Mouse (Mus musculus) embryo, embryonic 10 days (tissue): Measurements from ENCODE around the gene Rab31.
A peak's percentile ranks its signal among the peaks of the same experiment; 100 is the strongest.

ENCODE experiments used
- DNase-seq: peaks from one replicate; pipeline ENCODE4 v3.0.0-alpha.2; 2015; ENCODE audit warnings: low spot score

The Rab31 gene

DNA sequence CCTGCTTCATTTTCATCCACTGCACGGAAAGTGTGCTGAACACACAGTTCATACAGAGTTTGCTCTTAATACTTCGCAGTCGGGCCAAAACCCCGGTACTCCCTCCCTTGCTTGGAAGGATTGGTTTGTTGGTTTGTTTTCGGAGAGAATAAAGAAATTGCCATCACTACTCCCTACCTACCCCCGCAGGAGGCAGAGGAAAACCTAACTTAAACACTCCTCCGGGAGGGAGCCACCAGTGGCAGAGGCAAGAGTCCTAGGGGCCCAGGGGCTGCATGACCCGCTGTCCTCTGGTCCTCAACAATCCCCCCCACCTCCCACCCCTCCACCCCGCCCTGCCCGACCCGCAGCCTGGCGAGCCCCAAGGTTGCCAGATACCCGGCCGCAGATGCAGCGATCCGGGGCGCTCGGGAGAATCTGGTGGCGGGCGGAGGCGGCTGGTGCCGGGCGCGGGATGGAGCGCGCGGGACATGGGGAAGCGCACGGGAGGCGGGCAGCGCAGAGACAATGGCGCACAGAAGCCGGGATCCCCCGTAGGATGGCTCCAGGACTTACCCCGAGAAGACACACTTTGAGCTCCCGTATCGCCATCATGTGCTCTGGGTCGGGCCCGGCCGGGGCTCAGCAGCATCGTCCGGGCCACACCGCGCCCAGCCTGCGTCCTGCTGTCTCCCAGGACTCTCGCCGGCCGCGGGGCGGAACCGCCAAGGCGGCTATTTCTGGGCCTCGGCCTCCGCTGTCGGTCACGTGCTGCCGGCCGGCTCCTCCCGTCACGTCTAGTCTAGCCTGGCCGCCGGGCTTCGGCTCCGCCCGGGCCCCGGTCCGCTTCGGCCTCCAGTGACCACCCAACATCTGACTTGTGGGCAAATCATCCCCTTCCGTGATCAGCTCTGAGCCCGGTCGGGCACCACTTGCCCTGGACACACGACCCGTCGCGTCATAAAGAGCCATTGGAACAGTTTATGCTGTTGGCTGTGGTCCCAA is at the start of gene Rab31:
TSS of gene Rab31 (minus strand) at position 802 of the 984 bp plus-strand sequence.
- DNase-seq, result peak; percentile 77

DNA sequence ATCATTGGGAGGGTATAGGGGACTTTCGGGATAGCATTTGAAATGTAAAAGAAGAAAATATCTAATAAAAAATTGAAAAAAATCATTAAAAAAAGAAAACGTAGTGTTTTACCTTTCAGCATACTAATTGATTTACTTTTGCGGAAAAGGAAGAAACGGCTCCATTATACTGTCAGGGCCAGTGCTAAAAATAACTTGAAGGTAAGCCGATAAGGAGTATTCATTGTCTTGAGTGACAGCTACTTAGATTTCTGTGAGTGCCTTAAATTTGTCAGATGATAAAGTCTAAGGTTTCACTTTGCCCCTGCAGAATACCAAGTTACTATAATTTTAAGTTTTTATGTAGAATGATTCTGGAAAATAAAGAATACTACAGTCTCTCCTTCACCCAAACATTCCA is 47.6 kb upstream of the Rab31 start:
- no peak for DNase-seq

DNA sequence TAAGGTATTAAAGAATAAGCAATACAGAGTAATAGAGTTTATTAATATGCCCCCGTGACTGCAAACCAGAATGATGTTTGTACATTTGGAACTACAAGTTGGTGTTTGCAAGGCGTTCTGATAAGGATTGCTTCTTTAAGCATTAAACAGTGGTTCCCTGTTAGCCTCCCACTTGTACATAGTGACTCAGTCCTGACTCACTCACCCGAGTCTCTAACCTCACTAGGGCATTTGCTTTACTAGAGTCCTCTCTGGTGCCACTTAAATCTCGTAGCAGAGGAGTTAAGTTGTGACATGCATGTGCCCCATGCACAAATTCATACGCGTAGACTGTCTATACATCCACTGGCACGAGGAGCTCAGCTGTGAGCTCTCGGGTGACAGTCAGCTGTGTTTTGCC is 41.2 kb upstream of the Rab31 start:
- DNase-seq, result no peak

DNA sequence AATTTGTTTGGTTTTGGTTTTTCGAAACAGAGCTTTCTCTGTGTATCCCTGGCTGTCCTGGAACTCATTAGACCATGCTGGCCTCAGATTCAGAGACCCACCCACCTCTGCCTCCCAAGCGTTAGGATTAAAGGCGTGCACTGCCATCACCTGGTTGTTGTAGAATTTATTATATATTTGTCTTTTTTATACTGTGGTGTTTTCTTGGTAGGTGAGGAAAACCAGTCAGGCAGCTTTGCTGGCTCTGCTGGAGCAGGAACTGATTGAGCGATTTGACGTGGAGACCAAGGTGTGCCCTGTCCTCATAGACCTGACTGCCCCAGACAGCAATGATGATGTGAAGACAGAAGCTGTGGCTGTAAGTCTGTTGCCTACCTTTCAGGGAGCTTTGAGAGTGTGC is 38.5 kb upstream of the Rab31 start:
- no peak for DNase-seq

DNA sequence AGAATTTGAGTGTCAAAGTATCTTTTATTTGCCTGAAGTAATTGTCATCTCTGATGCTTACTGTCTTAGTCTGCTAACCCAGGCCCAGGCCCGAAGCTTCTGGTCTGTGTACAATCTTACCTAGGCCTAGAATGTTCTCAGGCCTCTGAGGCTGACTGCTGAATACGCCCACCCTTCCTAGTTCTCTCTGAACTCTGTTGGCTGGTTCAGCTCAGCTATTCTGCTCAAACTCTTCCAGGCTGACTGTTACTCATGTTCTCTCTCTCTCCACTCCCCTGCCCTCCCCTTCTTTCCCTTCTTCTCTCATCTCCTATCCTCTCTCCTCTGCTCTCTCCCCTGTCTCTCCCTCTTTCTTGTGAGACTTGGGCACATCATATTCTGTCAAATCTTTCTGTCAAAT is 33.9 kb upstream of the Rab31 start:
- DNase-seq, result no peak

DNA sequence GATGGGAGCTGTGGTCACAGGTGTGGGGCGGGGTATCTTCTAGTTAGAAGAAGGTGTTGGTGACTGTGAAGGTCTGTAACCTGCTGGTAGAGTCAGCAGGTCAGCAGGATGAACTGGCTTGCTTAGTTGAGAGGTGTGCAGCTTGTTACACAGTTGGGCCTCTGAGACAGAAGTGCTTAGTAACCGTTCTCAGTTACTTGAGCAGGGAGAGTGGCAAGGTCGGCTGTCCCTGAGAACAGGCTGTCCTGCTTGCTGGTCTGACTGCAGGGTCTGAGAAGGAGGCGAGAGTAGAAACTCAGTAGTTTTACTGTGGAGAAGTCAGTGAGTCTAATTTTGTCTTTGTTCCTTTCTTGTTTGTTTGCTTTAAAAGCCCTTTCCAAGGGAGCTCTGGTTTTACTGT is 33.4 kb upstream of the Rab31 start:
- DNase-seq, result no peak

DNA sequence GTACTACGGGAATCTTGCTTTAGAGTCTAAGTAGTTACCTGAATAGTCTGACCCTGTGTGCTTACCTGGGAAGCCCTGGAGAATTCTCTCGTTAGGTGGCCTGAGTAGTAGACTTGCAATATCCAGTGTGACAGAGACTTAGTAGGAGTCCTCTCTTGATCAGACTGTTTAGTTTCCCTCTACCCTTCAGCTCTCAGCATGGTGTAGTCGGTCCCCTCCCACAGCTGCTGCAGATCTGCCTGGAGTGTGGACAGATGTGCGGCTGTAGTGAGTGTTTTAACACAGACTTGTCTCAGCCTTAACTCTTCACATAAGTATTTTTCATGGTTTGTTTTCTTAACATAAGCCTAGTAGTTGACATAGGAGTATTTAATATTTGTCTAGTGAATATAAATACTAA is 29.5 kb upstream of the Rab31 start:
- no peak for DNase-seq

DNA sequence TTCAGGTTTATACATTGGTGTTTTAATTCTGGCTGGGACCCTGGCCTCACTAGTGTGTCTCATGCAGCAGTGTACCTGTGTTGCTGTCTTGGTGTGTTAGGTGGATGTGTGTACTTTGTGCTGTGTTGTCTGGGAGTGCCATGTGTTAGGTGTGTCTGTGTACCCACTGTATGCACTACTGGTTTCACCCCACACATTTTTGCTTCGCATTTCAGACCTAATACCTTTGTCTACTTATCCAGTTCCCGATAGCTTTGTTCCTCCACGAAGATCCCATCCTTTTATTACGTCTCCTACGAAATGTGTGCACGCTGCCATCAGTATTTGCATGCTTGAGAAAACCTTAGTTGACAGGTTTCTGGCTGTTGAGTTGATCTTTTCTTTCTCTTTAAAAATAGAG is 27.9 kb upstream of the Rab31 start:
- no peak for DNase-seq

DNA sequence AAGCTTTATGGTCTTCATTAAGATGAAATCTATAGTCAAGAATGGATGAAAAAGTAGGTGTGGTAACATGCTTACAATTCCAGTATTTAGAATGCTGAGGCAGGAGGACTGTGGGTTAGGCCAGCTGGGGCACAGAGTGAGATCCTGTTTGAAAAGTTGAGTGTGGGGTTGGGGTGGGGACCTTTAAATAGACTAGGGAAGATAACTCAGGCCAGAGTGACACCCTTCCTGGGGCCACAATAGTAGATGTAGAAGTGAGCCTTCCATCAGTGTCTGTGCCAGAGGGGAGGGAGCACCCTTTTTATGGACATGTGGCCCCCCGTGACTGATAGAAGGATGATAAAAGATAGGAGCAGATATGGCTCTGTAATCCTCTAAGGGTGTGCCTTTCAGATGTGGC is 26.8 kb upstream of the Rab31 start:
- no peak for DNase-seq

DNA sequence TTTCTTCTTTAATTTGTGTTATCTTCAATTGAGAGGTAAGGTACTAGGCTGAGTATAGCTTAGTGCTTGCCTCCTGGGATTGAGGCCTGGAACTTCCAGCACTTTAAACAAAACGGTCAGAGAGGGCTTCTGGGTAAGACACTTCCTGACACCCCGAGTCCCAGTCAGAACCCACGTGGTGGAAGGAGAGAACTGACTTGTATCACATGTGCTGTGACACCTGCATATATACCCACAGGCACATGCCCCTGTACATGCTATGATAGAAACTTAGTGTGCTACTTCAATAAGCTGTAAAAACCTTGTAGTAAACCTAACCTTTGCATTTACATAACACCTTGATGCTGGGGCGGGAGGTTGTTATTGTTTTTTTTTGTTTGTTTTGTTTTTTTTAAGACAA is 25.9 kb upstream of the Rab31 start:
- DNase-seq, result no peak

DNA sequence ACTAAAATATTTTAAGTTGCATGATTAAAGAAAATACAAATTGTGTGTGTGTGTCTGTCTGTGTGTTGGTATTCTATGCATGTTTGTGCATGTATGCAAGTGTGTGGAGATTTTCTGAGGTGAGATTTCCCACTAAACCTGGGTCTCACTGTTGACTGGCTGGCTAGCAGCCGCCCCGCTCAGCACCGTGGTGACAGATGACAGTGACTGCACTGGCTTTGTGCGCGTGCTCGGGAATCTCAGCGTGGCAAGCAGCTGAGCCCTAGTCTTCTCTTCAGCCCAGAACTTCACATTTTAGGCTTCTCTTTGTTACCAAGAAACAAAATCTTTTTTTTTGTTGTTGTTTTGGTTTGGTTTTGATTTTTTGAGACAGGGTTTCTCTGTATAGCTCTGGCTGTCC is 23.5 kb upstream of the Rab31 start:
- DNase-seq, result no peak

DNA sequence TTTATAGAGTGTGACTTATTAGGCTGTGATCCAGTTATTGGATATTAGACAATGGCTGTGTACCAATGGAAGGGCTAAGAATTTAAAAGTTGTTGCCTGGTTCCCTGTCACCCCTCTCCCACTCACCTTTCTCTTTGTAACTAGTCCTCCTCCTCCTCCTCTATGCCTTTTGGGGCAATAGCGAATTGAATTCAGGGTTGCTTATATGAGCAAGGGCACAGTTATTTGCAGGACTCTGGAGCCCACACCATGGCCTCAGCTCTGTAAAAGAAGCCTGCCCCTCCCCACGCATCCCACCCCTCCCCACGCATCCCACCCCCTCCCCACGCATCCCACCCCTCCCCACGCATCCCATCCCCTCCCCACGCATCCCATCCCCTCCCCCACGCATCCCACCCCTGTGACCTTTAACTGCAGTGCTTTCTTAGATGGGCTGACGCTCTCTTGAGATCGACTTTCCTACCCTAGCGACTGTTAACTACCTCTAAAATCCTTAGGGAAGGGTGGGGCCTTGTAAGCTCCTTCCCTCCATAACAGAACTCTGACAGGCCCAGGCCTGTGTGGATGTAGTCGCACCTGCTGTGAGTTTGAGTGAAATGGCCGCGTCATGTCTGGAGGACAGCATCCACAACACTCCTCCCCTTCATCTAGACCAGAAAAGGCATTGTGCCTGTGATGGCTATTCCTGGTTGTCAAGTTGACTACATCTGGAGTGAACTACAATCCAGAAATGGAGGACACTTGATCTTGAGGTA is 21.7 kb upstream of the Rab31 start:
- DNase-seq, result no peak

DNA sequence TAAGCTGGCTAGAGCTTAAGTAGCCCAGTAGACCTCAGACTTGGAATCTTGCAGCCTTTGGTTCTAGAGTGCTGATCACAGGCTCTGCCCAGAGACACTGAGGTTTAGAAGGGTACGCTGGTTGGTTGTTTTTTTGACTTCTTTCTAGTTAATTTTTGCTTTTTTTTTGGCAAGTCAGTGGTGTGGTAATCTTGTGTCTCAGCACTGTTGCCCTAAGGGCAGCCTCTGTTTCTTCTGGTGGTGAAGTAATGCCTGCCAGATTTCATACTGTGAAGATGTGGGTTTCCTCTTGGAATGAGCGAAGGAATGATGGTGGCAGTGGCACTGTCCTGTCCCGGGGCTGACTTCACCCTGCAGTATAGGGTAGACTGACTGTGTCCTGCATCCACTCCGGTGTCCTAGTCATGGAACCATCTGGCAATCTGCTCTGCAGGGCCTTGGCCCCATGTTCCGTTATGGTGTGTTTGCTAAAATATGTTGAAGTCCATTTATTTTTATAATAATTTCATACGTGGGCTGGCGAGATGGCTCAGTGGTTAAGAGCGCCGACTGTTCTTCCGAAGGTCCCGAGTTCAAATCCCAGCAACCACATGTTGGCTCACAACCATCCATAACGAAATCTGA is 20.9 kb upstream of the Rab31 start:
- DNase-seq, result no peak

DNA sequence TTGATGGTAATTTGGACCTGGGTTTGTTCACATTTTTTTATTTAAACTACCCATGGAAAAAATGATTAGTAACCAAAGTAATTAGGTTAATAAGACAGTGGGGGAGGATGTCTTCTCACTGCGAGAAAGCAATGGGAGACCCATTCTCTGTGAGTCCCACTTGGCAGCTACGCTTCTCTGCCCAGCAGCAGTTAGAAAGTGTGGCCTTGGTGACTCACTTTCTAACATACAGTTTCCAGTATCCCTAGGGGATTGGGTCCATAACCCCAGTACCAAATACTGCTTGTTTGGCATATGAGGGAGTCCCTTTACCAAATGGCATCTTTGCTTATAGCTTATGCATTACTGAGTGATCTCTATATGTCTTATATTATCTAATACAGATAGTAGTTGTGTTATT is 18.6 kb upstream of the Rab31 start:
- DNase-seq, result no peak

DNA sequence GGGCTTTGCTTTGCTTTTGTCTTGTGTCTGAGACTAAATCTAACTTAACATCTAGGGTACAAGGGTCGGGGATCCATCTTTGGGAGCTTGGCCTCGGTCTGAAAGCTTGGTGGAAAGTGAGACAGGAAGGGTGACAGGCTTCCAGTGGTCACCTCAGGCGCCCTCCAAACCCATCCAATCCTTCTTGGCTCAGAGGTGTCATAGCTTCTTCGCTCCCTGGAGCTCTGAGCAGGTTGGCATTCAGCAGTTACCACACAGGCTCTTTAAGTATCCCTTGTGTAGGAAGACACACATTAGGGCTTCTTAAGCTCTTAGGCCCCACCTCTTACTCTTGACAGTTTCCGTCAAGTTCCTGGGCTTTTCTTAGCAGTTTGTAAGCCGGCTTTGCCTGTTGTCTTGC is 17.0 kb upstream of the Rab31 start:
- no peak for DNase-seq

DNA sequence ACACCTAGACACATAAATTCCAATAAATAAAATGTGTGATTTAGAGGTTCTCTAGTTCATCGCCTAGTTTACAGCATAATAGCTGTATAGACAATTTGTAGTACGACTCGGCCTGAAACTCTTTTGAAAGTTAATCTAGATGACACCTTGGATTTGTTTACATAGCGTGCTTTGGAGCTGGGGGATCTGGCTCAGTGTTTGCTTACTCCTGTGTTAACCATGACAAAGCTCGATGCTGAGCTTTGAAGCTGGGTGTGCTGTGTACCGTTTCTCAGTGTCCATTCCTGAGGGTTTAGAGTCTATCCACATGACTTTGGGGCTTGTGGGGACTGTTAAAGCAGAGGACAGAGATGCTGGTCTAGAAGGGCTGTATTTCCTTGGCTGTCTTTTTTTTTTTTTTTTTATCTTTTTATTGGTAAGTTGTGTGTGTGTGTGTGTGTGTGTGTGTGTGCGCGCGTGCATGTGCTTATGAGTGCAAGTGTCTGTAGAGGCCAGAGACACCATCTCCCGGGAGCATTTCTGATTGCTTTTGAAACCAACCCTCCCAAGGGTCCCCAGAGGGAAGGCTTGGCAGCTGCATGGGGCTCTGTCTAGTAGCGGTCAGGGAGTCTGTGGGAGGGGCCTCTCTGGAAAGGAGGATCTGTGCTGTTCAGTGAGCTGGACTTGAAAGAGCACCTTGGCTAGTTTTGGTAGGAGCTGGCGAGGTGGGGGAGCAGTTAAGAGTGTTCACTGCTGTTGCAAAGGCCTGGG is 16.2 kb upstream of the Rab31 start:
- DNase-seq, result no peak

DNA sequence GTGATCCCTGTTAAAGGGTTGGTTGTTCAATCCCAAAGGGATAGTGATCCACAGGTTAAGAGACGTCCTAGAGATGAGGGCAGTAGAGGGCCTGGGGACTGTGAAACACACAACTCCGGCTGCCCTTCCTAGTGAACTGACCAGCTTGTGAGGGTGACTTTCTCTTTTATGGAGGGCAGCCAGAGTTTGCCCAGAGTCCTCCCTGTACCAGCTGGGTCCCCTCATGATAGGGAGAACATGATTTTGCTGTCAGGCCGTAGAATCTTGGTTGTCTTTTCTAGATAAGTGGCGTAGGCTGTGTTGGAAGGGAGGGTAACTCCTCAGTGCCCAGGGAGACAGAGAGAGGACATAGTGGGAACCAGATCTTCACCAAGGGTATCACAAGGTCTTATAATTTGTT is 14.7 kb upstream of the Rab31 start:
- DNase-seq, result no peak

DNA sequence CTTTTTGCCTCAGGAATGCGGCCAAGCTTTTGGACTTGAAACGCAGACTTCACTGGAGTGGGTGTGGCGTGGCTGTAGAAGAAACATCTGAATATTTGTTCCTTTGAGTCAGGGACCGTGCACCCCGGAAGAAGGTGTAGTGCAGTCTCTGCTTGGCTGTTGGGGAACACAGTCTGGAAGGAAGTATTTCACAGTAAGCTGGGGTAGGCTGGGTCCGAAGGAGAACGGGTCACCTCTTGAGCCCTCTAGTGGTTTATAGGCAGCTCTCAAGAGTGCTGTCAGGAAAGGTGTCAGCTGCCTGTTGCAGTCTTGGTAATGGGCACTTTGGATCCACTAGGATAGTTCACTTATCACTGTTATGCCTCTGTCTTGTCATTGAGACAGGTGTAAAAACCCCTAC is 13.7 kb upstream of the Rab31 start:
- no peak for DNase-seq

DNA sequence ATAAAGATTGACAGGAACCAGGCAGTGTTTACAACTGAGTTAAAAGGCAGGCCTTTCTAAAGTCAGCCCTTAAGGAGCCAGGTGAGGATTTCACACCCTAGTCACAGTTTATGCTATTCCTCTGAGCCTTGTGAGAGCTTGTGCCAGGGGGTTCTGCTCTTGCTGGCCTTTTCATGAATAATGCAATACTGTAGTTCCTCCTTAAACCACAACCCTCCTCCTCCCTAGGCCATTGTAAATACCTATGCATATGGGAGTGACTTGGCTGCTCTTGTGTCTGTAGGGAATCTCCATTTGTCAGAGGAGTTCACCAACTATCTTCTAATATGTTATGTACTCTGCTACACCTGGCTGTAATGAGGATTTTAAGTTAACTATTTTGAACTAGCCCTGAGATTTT is 13.2 kb upstream of the Rab31 start:
- no peak for DNase-seq

DNA sequence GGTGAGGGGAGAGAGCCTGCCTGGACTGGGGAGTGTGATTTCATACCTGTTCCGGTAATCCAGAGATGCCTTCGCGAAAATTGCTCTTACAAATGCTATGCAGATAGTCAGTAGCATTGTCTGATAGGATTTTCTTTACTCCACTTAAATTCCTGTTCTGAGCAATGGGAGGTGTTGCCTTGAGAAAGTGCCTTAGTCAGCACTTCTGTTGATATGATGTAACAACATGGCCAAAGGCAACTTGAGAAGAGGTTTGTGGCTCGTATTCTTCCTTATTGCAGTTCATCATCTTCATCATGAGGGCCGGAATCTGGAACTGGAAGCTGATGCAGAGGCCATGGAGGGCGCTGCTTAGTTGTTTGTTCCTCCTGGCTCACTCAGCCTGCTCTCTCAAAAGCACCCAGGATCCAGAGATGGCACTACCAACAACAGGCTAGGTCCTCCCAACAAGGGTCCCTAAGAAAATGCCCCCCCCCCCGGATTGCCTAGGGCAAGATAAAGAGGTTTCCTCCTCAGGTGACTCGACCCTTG is 12.1 kb upstream of the Rab31 start:
- peak; percentile 24 for DNase-seq

DNA sequence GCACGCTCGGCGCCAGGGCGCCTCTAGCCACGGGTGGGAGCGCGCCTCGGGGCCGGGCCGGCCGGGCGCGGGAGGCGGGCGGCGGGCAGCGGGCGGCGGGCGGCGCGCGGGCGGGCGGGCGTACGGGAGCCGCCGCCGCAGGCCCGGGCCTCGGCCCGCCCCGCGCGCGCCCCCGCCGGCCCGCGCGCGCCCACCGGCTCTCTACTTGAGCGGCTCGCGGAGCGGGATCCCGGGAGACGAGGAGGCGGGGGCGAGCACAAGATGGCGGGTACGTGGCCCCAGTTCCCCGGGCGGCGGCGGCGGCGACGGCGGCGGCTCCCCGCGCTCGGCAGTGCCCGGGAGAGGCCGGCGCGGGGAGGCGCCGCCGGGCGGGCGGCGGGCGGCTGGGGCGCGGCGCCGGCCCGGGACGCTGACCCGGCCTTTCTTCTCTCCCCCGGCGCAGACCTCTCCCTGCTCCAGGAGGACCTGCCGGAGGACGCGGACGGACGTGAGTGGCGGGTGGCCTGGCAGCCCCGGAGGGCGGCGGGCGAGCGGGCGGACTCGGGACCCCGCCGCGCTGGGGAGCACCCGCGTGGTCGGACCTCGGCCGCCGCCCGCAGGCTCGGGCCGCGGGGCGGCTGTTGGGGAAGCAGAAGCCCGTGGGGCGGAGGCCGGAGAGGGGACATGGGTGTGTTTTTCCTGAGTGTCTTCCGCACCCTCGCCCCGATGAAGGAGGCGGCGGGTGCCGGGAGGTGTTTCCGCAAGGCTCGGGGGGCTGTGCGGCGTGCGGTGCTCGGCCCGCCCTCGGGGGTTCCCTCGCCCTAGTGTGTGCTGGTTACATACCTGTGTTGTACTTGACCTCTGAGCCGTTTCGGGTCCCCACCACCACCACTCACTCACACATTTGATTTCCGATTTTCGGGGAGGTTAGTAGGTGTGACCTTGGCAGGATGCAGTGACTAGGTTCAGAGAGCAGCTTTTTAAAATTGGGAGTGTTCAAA is 10.9 kb upstream of the Rab31 start:
- DNase-seq, result peak; percentile 83
